Mouse (Mus musculus) fibroblast of lung, adult 2 months (primary cell): ENCODE data around the gene Folr2.
A peak's percentile ranks its signal among the peaks of the same experiment; 100 is the strongest.

ENCODE experiments used
- DNase-seq: peaks from one replicate; pipeline ENCODE4 v3.0.0-alpha.2; 2011; ENCODE audit warnings: low read depth

The Folr2 gene

GRCm38 (mm10) chr7:101857094-101857493, at the start of gene Folr2:
TSS of gene Folr2 (minus strand) at chr7:101857194.
- no peak for DNase-seq

GRCm38 (mm10) chr7:101906696-101907095, 49.7 kb upstream of the Folr2 start:
- DNase-seq = no peak

GRCm38 (mm10) chr7:101906287-101906681, 49.3 kb upstream of the Folr2 start, which contains the start of gene Tomt:
TSS of gene Tomt (minus strand) at chr7:101906359.
- no peak for DNase-seq

GRCm38 (mm10) chr7:101905561-101906286, 48.7 kb upstream of the Folr2 start, which contains the start of gene Lamtor1:
TSS of gene Lamtor1 (plus strand) at chr7:101905904.
- DNase-seq = peak; percentile 99

GRCm38 (mm10) chr7:101902846-101903245, 45.9 kb upstream of the Folr2 start:
- no peak for DNase-seq

GRCm38 (mm10) chr7:101901969-101902368, 45.0 kb upstream of the Folr2 start:
- no peak for DNase-seq

GRCm38 (mm10) chr7:101900331-101901097, 43.5 kb upstream of the Folr2 start:
- DNase-seq = no peak

- DNase-seq = peak; percentile 97
Measured at GRCm38 (mm10) chr7:101896104-101897066, 39.4 kb upstream of the Folr2 start.

GRCm38 (mm10) chr7:101895695-101896094, 38.7 kb upstream of the Folr2 start:
- DNase-seq = no peak

GRCm38 (mm10) chr7:101888460-101888859, 31.5 kb upstream of the Folr2 start:
- no peak for DNase-seq

- DNase-seq = no peak
Measured at GRCm38 (mm10) chr7:101886274-101886673, 29.3 kb upstream of the Folr2 start.

- DNase-seq = no peak
Measured at GRCm38 (mm10) chr7:101884160-101884559, 27.2 kb upstream of the Folr2 start.

- no peak for DNase-seq
Measured at GRCm38 (mm10) chr7:101882413-101883154, 25.6 kb upstream of the Folr2 start.

GRCm38 (mm10) chr7:101880855-101881254, 23.9 kb upstream of the Folr2 start:
- DNase-seq = no peak

- DNase-seq = no peak
Measured at GRCm38 (mm10) chr7:101875978-101876377, 19.0 kb upstream of the Folr2 start.

- DNase-seq = no peak
Measured at GRCm38 (mm10) chr7:101871296-101871695, 14.3 kb upstream of the Folr2 start.

GRCm38 (mm10) chr7:101870629-101871028, 13.6 kb upstream of the Folr2 start, which contains the start of gene Folr1:
TSS of gene Folr1 (minus strand) at chr7:101870788.
- DNase-seq = no peak

- no peak for DNase-seq
Measured at GRCm38 (mm10) chr7:101869163-101869500, 12.1 kb upstream of the Folr2 start.

- no peak for DNase-seq
Measured at GRCm38 (mm10) chr7:101868241-101869162, 11.5 kb upstream of the Folr2 start.

- no peak for DNase-seq
Measured at GRCm38 (mm10) chr7:101867482-101867881, 10.5 kb upstream of the Folr2 start.
